Mouse (Mus musculus) testis, postnatal 14 days (tissue): ENCODE results near the gene Atf6.

Experiments used
- DNase-seq: peaks from one replicate; pipeline ENCODE4 v3.0.0; 2021; ENCODE audit warnings: low spot score

Gene Atf6

DNA sequence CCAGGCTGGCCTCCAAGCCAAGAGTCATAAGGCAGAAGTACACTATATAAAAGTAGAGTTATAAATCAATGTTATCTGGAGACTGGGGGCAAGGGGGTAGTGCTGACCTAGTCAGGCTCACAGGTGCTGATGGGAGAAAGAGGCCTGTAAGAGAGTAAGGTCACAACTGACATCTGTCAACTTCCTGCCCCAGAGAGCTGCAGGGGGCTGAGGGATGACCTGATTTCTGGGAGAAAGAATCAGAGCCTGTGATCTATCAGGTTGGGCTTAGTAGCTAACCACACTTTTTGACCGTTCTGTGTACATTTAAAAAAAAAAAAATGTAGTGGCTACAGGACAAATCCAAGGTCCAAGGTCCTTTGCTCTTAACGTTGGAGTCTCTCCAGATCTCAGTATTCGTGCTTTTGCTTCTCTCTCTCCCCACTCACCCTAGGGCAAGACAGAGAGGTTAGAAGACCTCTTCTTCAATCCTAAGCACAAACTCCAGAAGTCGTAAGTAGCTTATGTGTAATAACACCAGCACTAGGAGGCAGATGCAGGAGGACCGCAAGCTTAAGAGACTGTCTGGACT is 15.4 kb upstream of the Atf6 start:
- no peak for DNase-seq

DNA sequence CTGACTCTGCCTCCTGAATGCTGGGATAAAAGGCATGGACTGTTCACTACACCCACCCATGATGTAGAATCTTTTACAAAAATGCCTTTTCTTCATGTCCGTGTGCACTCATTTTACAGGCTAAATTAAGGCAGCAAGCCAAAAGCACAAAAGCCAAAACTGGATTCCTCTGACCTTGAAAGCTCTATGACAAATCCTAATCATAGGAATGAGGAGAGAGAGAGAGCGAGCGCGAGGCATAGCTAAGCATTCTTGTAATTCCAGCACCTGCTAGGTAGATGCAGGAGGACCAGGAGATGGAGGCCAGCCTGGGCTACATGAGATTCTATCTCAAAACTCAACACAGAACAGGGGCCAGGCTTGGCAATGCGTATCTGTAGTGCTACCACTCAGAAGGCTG is 9.3 kb upstream of the Atf6 start:
- DNase-seq, result no peak

DNA sequence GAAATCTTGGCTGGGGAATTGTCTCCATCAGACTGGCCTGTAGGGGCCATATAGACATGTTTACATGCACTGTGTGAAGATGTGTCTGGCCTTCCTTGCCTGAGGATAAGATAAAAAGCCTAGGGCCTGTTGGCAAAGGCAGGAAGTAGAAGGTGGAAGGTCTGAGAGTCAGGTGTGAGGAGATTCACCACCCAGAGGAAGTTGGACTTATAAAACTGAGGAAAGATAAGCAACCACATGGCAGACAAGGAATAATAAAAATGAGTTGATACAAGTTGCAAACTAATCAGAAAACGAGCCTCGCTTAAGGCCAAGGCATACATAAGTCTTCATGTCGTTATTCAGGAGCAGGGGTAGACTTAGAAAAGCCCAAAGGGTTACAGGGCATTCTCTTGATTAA is 8.1 kb upstream of the Atf6 start:
- DNase-seq, result no peak

DNA sequence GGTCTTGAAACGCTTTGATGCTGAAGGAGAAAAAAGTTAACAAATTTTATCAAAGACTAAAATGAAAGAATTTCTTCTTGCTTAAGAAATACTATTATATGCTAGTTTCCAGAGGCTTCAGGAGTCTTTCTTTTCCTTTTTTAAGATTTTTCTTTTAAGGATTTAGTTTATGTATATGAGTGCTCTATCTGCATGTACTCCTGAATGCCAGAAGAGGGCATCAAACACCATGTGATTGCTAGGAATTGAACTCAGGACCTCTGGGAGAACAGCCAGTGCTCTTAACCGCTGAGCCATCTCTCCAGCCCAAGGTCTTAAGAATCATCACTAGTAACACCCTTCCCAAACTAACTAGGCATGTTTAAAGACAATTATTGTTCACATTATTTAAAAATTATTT is 4.4 kb upstream of the Atf6 start:
- DNase-seq, result no peak

DNA sequence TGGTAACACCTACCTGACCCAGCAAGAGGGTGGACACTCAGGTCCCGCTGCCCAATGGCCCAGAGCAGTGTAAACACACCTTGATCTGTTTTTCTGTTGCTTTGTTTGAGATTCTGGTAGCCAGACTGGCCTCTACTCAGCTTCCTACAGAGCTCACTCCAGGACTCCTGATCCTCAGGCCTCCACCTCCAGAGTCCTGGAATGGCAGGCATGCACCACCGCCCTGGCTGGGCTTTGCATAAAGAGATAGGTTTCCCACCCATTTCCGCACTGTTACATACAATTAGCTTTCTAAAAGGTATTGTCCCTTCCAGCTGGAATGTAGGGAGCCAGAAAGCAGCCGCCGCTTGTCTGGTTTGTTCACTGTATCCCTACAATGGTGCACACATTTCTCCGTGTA is 3.8 kb upstream of the Atf6 start:
- DNase-seq, result no peak

DNA sequence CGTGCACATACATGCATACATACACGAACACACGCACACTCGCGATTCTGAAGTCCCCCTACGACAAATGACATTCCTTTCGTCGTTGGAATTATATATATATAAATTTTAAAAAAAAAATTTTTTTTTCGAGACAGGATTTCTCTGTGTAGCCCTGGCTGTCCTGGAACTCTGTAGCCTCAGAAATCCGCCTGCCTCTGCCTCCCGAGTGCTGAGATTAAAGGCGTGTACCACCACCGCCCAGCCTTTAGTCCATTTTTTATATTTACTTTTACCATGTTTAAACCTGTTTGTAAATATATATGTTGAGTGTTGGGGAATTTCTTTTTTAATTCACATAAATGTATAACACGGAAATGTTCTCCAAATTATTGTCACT is 1.3 kb upstream of the Atf6 start:
- no peak for DNase-seq

DNA sequence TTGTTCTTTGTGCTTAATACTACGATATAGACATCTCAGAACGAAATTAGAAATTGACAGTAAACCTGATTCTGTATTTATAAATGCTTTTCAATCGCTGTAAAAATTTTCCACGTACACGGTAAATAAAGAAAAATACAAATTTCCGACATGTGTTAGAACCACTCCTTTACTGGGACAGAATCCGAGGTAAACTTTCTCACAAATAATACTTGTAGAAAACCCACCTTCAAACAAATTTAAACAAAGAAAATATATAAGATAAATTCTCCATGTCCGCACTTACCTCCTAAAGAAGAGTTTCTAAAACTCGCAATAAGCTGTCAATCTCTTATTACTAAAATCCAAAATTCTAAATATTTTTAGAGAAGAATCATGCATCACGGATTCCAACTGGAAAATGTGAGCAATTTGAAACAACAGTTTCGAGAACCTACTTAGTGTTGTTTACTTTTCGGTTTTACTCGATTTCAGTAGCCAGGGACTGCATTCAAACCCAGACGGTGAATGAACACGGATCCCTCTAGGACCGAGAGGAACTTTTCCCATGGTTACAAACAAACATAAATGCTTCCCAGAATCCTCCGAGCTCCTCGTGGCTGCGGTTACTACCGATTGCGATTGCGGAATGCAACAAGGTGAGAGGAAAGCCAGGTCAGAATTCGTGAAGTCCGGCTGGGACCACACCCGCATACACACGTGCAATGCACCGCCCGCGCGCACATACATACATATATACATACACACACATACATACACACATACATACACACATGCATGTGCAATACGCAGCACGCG is 735 bp upstream of the Atf6 start:
- DNase-seq, result peak; percentile 79

DNA sequence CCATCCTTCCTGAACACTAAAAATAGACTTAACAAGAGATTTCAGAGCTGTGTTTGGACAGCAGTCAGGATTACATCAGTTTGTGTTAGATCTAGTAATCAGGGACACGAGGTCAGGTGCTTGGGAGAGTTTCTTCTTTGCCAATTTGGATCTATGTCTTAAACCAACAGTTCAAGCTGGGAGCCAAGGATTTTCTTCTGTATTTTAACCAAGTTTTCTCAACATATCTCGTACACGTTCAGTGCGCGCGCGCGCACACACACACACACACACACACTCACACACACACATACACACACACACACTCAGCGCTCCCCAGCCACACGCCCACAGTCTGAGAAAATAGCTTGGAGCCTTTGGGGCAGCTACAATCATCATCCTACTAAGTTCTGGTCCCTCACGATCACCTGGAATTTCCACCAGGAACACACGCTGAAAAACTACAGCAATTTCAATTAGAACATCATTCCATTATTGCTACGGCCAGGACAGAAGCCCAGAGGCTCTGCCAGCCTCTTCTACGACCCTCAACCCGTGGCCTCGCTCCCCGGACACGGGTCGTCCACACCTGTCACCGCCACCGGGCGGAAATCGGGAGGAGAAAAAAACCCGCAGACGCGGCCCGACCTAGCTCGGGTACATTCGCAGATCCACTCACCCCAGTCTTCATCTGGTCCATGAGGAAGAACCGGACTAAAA is 430 bp downstream of the Atf6 start:
- DNase-seq, result peak; percentile 17

DNA sequence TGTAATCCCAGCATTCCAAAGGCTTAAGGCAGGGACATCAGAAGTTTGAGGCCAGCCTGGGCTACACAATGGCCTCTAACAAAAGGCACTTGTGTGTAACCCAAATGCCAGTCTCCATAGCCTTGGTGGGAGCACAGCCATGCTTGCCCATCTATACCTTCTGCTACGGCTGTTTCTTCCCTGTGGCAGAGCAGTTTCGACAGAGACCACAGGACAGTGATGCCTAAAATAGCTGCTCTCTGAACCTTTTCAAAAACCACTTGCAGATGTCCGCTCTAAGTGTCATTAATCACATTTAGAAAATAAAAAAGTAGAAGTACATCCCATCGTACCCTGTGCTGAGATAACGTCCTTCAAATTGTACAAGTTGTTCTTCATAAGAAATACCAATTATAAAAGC is 2.2 kb downstream of the Atf6 start:
- DNase-seq, result no peak

DNA sequence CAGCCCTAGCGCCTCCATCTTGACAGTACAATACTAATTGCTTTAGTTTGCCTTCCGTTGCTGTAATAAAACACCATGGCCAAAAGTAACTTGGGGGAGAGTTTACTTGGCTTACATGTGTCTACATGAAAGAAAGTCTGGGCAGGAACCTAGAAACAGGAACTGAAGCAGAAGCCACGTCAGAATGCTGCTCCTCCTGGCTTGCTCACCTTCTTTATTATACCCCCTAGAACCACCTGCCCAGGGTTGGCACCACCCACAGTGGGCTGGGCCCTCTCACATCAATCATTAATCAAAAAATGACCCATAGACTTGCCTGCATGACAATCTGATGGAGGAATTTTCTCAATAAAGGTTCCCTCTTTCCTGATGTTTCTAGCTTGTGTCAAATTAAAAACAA is 2.8 kb downstream of the Atf6 start:
- DNase-seq, result no peak

DNA sequence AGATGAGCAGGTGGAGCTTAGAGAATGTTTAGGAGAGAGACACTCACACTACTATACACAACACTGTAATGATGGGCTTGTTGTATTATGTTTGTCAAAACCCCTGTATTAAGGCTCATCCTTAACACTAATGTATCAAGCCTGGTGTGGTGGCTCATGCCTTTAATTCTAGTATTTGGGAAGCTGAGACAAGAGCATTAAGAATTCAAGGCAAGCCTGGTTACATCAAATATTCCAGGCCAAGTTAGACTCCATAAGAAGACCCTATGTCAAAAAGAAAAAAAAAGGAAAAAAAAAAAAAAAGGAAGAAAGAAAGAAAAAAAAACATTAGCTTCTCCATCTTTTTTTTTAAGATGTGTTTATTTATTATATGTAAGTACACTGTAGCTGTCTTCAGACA is 3.3 kb downstream of the Atf6 start:
- no peak for DNase-seq

DNA sequence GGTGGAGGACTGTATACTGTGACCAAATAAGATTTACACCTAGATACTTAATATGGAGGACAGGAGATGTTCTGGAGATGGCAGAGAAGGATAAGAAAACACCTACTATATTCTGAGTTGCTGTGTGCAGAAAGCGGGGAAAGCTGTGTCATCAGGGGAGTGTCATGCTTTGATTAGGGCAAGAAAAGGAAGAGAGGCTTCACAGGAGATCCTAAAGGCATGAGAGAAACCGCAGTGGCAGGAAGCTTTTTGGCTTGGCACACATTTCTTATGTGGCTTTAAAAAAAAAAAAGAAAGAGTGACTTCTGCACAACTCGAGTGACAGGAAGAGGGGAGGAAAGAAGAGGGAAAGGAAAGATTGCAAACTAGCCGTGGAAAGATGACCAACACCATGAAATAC is 4.5 kb downstream of the Atf6 start:
- no peak for DNase-seq

DNA sequence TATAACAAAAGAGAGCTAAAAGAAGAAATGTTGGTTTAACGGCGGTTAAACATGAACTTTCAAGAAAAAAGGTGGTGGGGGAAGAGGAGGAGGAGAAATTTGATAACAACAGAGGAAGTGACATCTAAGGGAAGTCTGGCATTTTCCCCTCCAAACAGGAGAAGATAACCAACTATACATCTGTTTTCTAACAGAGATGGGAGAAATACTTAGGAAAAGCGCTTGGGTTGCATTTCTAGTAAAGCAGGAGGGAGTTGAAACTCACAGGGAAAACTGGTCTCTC is 5.2 kb downstream of the Atf6 start:
- DNase-seq, result no peak

DNA sequence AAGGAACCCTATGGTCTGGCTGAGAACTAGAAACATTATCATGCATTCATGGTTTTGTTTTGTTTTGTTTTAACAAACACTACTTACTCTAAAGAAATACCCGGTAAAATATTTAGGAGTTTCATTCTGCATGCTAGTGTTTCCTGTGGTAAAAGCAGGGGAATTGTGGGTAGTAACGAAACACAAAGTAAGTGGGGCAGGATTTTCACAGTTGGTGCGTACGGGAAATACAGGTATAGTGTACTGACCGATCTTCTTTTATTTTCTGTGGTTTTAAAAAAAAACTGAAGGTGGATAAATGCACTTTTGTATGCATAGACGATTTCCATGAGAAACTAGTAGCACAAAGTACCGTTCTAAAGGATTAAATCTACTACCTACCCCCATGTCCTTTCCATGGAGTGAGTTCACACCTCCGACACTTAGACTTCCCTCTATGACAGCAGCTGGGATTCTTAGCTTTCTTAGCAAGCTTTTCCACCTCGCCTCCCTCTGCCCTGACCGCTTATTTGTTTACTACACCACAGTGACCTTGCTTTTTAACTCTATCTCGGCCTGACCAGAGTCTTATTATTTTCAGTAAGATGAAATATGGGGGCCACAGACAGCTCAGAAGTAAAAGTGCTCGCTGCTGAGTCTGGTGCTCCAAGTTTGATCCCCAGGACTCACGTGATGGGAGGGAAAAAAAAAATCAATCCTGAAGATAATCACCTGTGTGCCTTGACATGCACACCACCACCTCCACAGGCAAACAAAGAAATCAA is 5.7 kb downstream of the Atf6 start:
- no peak for DNase-seq

DNA sequence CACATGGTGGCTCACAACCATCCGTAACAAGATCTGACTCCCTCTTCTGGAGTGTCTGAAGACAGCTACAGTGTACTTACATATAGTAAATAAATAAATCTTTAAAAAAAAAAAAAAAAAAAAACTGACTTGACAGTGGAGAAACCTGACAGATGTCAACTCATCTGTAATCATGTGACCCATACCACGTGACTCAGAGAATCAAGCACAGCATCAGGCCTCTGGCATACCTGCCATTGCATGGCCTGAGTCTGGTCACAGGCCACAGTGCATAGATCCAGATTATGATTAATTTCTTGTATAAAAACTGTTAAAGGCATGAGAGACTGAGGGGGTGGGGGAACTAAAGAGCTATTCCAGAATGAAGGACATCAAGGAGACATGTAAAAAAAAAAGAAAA is 8.7 kb downstream of the Atf6 start:
- no peak for DNase-seq

DNA sequence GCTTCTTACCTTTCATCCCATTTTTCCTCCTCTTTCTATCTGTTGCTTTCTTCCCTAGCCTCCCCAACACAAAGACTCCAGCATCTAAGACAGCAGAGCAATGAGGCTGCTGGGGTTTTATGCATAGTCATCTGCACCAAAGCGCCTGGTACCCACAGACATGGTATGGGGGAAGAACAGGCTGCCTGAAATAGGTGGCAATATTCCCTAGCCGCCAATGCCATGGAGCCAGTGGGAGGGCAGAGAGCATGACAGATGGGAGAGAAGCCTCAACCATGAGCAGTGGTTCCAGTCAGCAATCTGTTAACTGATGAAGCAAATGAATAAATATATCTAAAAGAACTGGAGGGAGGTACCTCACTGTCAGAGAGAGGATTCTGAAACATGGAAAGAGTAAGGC is 10.2 kb downstream of the Atf6 start:
- no peak for DNase-seq

DNA sequence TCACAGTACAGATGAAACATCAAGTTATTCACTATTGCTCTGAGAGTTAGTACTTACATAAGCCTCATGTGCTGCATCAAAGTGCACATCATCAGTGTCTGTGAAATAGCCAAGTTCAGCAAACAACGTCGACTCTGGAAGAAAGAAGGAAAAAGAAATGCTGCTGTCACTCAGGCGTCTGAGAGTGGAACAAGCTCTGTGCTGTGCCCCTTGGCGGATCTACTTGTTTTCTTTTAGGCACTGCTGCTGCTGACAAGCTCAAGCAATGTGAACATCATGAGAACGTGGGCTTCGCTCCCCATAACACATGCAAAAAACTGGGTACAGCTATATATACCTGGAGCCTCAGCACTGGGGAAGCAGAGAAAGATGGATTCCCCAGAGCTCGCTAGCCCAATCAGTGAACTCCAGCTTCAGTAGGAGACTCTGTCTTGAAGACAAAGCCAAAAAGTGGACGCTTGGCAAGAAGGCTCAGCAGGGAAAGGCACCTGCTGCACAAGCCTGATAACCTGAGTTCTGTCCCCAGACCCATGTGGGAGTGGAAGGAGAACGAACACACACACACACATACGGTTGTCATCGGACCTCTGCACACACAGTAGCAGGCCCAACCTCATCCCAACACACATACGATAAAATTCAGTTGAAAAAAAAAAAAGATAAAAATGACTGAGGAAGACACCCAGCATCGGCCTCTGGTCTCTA is 12.4 kb downstream of the Atf6 start:
- no peak for DNase-seq

DNA sequence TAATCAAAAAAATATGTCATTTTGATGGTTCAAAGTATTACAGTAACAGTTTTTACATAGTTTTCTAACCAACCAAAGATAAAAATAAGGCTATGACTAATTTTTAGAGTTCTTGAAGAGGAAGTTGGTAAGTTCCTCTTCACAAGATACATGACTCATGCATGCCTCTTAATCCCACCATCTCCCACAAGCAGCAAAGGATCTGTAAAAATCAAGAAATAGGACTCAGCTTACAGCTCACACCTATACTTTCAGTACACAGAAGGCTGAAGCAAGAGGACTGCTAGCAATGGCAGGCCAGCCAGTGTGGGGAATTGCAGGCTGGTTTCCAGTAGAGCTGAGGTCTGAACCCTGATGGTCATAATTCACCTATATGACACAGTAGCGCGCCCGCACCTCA is 14.0 kb downstream of the Atf6 start:
- DNase-seq, result no peak

DNA sequence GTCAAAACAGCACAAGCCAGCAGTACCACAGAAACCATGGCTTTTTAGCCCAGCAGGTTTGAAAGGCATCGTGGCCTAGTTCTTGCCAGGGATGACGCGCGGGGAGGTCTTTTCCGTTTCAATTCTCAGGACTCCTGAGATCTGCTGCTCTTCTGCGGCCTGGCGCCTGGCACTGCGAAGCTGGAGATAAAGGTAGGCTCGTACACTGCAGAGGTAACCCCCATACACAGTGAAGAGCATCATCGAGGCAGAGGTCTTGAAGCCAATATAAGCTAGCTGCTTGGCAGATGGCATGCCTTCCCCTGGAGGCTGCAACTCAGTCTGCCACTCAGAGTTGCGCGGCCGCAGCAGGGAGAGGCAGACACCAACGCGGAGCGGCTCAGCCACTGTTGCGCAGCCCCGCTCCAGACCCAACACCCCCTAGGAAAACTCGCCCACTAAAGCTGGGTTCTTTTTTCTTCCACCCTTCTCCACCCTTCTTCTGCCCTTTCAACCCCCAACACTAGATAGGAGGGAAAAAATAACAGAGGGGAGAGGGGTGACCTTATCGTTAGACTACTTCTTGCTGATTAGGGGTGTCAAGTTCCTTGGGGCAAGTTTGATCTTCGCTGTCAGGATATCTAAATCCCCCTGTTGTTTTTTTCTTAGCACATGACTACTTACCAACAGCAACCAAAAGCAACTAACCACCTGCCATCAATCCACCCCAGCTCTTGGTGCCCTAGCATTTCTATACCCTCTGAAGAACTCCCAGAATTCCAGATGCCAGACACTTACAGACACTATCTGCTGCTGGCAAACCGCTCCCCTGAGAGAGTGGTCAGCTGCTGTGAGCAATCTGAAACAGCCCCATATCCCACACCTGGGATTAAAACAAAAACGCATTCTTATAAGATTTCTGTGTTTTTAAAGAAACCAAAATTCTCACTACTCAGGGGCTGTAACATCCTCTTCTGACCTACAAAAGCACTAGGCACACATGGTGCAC is 16.6 kb downstream of the Atf6 start:
- no peak for DNase-seq

DNA sequence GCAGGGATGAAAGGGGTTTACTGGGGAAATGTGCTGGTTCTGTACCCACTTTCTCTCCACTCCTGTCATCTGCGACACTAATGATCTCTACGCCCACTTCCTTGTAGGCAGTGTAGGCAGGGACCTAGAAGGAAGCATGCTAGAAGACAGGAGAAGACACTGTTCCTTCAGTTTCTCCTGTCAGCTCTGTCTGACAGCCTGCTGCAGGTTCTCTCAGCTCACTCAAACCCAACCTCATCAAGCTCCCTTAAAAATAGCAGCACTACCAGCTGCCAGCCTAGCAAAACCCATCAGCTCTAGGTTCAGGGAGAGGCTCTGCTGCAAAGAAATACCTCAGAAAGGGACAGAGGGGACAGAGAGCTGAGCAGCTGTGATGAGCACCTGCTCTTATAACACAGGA is 17.6 kb downstream of the Atf6 start:
- DNase-seq, result no peak
